In genomic region chr9:33060636-33061264, GRCm38 (mm10) we compare ENCODE assay signal across 26 mouse cellular contexts.
DNase-seq lines count a peak whose midpoint lies in the region; TF ChIP-seq lines count a peak whose summit lies in the region.
"Had no signal": no experiment of that assay in that cellular context is flagged by ENCODE, and none has a peak within 500 bp of the region (broad histone marks: within the 10 kb centered on the region; RNA-seq: fewer than 3 reads in every experiment).

No protein-coding gene starts in this region.

- TF ChIP-seq POLR2A in spleen, adult 2 months (IDR thresholded peaks at IDR 0.05; ENCODE audit: low read depth, low read length) = no peak
- no peak for TF ChIP-seq POLR2A in small intestine, adult 2 months (IDR thresholded peaks at IDR 0.05; ENCODE audit: low read depth, low read length)

- H3K27ac ChIP-seq in spleen, adult 2 months (ENCODE audit: insufficient read depth, low read length) = peak overlapping the region; percentile 51; the same call in 1 of the 2 replicates
- H3K27ac ChIP-seq in small intestine, adult 2 months (ENCODE audit: insufficient read depth, low read depth, low read length) = peak overlapping the region; percentile 16; the same call in 1 of the 2 replicates
- H3K27ac ChIP-seq: embryonic facial prominence, embryonic 13.5 days; forebrain, embryonic 15.5 days; hindbrain, embryonic 13.5 days; limb, embryonic 13.5 days; liver, embryonic 12.5 days; midbrain, embryonic 13.5 days; neural tube, embryonic 12.5 days had no signal

- H3K27me3 ChIP-seq in spleen, adult 2 months (ENCODE audit: control insufficient read depth, insufficient read depth, low read length) = no peaks in the 10 kb centered on the region
- H3K27me3 ChIP-seq in small intestine, adult 2 months (ENCODE audit: control insufficient read depth, insufficient read depth, low read length) = no peaks in the 10 kb centered on the region
- H3K27me3 ChIP-seq: embryonic facial prominence, embryonic 13.5 days; limb, embryonic 13.5 days; liver, embryonic 12.5 days; megakaryocyte, embryonic 14.5 days had no signal

- H3K36me3 ChIP-seq in spleen, adult 2 months (ENCODE audit: control insufficient read depth, insufficient read depth, low read length) = no peaks in the 10 kb centered on the region
- no peaks in the 10 kb centered on the region for H3K36me3 ChIP-seq in small intestine, adult 2 months (ENCODE audit: control insufficient read depth, insufficient read depth, low read length)
- H3K36me3 ChIP-seq: embryonic facial prominence, embryonic 13.5 days; forebrain, embryonic 15.5 days; hindbrain, embryonic 13.5 days; limb, embryonic 13.5 days; liver, embryonic 12.5 days; midbrain, embryonic 13.5 days; neural tube, embryonic 12.5 days had no signal

- intact Hi-C loops in heart, postnatal 36 days (cut with DNase I) = no loop called here

- WGBS in spleen, adult 2 months = 63% methylated on average over 6 of the region's 6 CpGs
- WGBS in small intestine, adult 2 months = 61% methylated on average over 6 of the region's 6 CpGs

- no peak overlapping the region for H3K4me3 ChIP-seq in spleen, adult 2 months (ENCODE audit: extremely low read depth, insufficient read depth, insufficient read length)
- no peak overlapping the region for H3K4me3 ChIP-seq in small intestine, adult 2 months (ENCODE audit: low read depth, low read length)
- H3K4me3 ChIP-seq: embryonic facial prominence, embryonic 13.5 days; erythroblast, embryonic 14.5 days; forebrain, embryonic 15.5 days; hindbrain, embryonic 13.5 days; limb, embryonic 13.5 days; liver, embryonic 12.5 days; megakaryocyte, embryonic 14.5 days; midbrain, embryonic 13.5 days; neural tube, embryonic 12.5 days had no signal

- DNase-seq in spleen, adult 2 months (ENCODE audit: low read depth in 1 of 2, low spot score in 2 of 2) = peak; percentile 4 to 31
- no peak for DNase-seq in spleen, postnatal 14 days (ENCODE audit: low spot score in 2 of 2)
- peak; percentile 91 for DNase-seq in induced T-regulatory cell, adult 2 months (ENCODE audit: low read depth)
- peak; percentile 16 for DNase-seq in thymus, postnatal 4 days
- no peak for DNase-seq in heart, postnatal 36 days
- DNase-seq in kidney, postnatal 10 days = no peak
- no peak for DNase-seq in urinary bladder, postnatal 4 days (ENCODE audit: low spot score in 2 of 2)
- DNase-seq: adrenal gland, postnatal 14 days; cerebellum, adult 2 months; cerebellum, postnatal 25 days; embryo, embryonic 11 days; kidney, adult 9 months; kidney, postnatal 25 days; lung, adult 18-20 months; lung, postnatal 14 days; right cerebral cortex, adult 18-20 months had no signal

- no peak for TF ChIP-seq CTCF in spleen, adult 2 months (IDR thresholded peaks at IDR 0.05; ENCODE audit: extremely low read depth, insufficient read depth, insufficient read length, insufficient replicate concordance)
- TF ChIP-seq CTCF in small intestine, adult 2 months (IDR thresholded peaks at IDR 0.05; ENCODE audit: extremely low read depth, insufficient read length, insufficient replicate concordance, low read depth, low read length) = no peak

- H3K4me1 ChIP-seq in spleen, adult 2 months (ENCODE audit: control insufficient read depth, insufficient read depth, insufficient read length) = peaks cover 2% of the 10 kb centered on the region; the same call in 1 of the 2 replicates
- H3K4me1 ChIP-seq in small intestine, adult 2 months (ENCODE audit: control insufficient read depth, insufficient read depth, insufficient read length, low read length) = no peaks in the 10 kb centered on the region
- H3K4me1 ChIP-seq: liver, embryonic 12.5 days; megakaryocyte, embryonic 14.5 days had no signal

Comparison
In these comparisons a context has a peak if more than half of its experiments do, and no peak if none do; other contexts are left out.
1. DNase-seq: peak in spleen, adult 2 months (2 of 2), induced T-regulatory cell, adult 2 months (single experiment) and thymus, postnatal 4 days (single experiment); none in spleen, postnatal 14 days (0 of 2), heart, postnatal 36 days (0 of 2), kidney, postnatal 10 days (single experiment) and urinary bladder, postnatal 4 days (0 of 2).